Mouse (Mus musculus): ENCODE data around the gene Mtrex. TPM values are rescaled to one million over a fixed set of nuclear protein-coding genes. Genes with fewer than 3 reads are reported as not detected.

The Mtrex gene
- polyA plus RNA-seq, 1 experiment from 2014 or later = 94.7 TPM

DNA sequence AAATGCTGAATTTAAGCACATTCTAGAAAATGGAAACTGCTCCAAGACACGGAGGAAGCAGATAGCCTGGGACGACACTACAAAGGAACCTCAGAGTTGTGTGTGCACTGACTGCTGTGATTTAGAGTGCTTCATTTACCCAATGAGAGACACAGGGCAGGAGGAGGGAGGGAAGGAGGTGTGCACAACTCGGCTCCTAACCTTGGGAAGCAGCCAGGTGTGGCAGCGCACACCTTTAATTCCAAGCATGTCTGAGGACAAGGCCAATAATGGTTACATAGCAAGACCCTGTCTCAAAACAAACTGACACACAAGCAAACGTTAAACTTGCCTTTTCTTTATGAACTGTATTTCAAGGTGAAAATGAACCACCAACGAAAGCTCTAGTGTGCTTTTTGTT lies 1.9 kb downstream of the Mtrex start:
- H3K9me3 ChIP-seq (replicated peaks) = no peaks in the 10 kb centered on the region
- peaks cover 24% of the 10 kb centered on the region for H3K4me1 ChIP-seq
- DNase-seq (ENCODE audit: low spot score) = no peak
- WGBS = 88% methylated on average over 6 of the region's 6 CpGs
- H3K36me3 ChIP-seq = peaks cover 31% of the 10 kb centered on the region
- no peak overlapping the region for H3K27ac ChIP-seq (replicated peaks)
- no peaks in the 10 kb centered on the region for H3K27me3 ChIP-seq (ENCODE audit: low read depth, poor library complexity, severe bottlenecking)
- 0 out of 2 replicates have a peak overlapping the region, but pooled peaks have one; percentile 4 for H3K4me3 ChIP-seq

DNA sequence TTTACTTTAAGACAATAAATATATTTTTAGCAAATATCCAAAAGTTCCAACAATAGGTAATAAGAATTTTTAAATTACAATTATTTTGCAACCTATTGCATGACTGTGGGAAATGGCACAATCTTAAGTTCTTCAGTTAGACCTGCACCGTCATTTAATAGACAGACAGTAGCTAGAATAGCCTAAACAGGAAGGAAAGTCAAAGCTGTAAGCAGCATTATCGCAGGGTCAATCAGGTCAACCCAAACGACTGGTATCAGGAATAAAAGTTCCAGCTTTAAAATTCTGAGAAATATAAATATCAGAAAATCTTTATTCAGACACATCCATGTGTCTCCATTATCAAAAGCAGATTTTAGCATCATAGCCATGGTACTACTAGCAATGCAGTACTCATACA lies 6.3 kb downstream of the Mtrex start:
- no peak overlapping the region for H3K4me3 ChIP-seq
- peaks cover 68% of the 10 kb centered on the region for H3K36me3 ChIP-seq
- 94% methylated on average over 3 of the region's 3 CpGs for WGBS

DNA sequence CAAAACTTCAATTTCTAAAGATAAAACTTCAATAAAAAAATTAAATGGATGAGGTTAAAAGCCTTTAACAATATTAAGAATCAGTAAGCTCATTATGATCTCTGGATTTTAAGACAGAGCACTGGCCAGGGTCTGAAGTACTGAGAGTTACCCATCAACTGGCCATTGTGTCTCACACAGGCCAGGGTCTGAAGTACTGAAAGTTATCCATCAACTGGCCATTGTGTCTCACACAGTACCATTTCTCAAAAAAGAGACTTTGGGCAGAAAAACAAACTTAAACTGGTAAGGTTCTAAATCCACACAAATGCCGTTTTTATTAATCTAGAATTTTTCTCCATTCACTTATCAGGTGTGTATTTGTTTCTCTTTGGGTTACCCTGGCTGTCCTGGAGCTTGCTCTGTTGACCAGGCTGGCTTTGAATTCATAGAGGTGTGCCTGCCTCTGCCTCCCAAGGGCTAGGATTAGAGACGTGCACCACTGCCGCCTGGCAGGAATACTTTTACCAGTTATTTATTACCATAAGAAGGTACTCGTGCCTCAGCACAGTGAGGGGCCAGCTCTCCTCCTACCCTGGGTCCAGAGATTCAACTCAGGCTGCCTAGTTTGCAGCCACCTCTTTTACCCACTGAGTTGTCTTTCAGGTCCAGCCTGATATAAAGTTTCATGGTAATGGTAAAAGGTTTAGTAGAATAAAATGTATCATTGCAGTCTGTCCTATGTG lies 7.9 kb downstream of the Mtrex start:
- Histone ChIP-seq H3K27ac (replicated peaks) (no peak overlapping the region), H3K36me3 (peaks cover 75% of the 10 kb centered on the region), H3K4me3 (no peak overlapping the region), H3K27me3 (ENCODE audit: low read depth, poor library complexity, severe bottlenecking) (no peaks in the 10 kb centered on the region), H3K9me3 (replicated peaks) (no peaks in the 10 kb centered on the region), H3K4me1 (no peaks in the 10 kb centered on the region)
- WGBS = 86% methylated on average over 4 of the region's 4 CpGs
- DNase-seq (ENCODE audit: low spot score) = no peak

More for the DNA sequence above, 6.3 kb downstream of the Mtrex start:
- no peak for DNase-seq (ENCODE audit: low spot score)
- Histone ChIP-seq H3K9me3 (replicated peaks) (no peaks in the 10 kb centered on the region), H3K27ac (replicated peaks) (no peak overlapping the region), H3K4me1 (peaks cover 8% of the 10 kb centered on the region), H3K27me3 (ENCODE audit: low read depth, poor library complexity, severe bottlenecking) (no peaks in the 10 kb centered on the region)

DNA sequence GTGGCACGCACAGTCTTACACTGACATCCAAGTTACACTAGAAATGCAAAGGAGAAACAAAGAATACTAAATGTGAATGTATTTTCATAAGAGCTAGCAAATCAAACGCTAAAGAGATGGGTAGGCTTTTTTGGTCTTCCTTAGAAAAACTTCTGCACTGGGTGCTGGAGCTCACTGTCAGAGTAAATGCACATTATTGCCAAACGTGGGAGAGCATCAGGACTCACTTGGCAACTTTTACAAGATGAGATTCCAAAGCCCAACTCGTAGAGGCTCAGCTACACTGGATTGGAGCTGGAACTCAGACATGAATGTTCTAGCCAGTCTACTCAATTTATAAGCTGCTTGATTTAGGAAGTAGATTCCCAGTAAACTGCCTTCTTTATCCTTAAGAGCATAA lies 16.8 kb downstream of the Mtrex start:
- 88% methylated on average over 4 of the region's 4 CpGs for WGBS
- no peaks in the 10 kb centered on the region for H3K9me3 ChIP-seq (replicated peaks)
- H3K27me3 ChIP-seq (ENCODE audit: low read depth, poor library complexity, severe bottlenecking) = no peaks in the 10 kb centered on the region
- no peak overlapping the region for H3K4me3 ChIP-seq
- peaks cover 91% of the 10 kb centered on the region for H3K36me3 ChIP-seq
- no peaks in the 10 kb centered on the region for H3K4me1 ChIP-seq
- DNase-seq (ENCODE audit: low spot score) = no peak
- no peak overlapping the region for H3K27ac ChIP-seq (replicated peaks)

DNA sequence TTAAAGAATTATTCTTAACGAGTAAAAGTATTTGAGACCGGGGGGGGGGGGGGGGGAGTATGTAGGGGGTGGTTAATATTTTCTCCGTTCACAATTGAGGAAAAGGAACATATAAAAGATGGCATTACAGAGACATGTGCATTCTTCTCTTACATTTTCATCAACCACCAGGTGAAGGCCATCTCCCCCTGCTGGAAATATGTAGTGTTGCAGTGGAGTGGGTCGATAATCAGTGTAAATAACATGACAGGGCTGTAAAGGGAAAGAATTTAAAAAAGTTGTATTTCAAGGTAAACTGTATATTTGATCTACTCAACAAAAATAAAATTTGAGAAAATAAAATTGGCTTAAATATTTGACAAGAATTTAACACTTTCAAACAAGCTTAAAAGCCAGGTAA lies 17.5 kb downstream of the Mtrex start:
- DNase-seq (ENCODE audit: low spot score) = no peak
- peaks cover 92% of the 10 kb centered on the region for H3K36me3 ChIP-seq
- no peaks in the 10 kb centered on the region for H3K27me3 ChIP-seq (ENCODE audit: low read depth, poor library complexity, severe bottlenecking)
- WGBS = 77% methylated on average over 4 of the region's 4 CpGs
- no peaks in the 10 kb centered on the region for H3K9me3 ChIP-seq (replicated peaks)
- no peak overlapping the region for H3K27ac ChIP-seq (replicated peaks)
- no peak overlapping the region for H3K4me3 ChIP-seq
- H3K4me1 ChIP-seq = no peaks in the 10 kb centered on the region

DNA sequence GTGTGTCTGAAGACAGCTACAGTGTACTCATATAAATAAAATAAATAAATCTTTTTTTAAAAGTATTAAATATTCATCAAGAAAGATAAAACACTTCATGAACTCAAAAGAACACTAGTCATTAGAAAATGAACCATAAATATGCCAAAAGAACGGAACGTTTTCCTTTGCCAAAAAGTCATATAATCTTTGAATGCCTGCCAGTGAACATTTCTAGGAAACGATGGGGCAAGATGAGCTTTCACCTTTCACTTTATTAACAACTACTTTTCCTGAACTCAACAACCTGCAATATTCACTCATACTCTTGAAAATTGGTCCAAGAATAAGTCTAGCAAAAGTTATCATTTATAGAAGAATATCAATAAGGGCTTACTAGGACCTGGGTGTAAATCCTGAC lies 25.0 kb downstream of the Mtrex start:
- H3K9me3 ChIP-seq (replicated peaks) = no peaks in the 10 kb centered on the region
- peaks cover 98% of the 10 kb centered on the region for H3K36me3 ChIP-seq
- DNase-seq (ENCODE audit: low spot score) = no peak
- no peak overlapping the region for H3K4me3 ChIP-seq
- H3K4me1 ChIP-seq = no peaks in the 10 kb centered on the region
- H3K27ac ChIP-seq (replicated peaks) = no peak overlapping the region
- H3K27me3 ChIP-seq (ENCODE audit: low read depth, poor library complexity, severe bottlenecking) = no peaks in the 10 kb centered on the region
- 91% methylated on average over 3 of the region's 3 CpGs for WGBS

DNA sequence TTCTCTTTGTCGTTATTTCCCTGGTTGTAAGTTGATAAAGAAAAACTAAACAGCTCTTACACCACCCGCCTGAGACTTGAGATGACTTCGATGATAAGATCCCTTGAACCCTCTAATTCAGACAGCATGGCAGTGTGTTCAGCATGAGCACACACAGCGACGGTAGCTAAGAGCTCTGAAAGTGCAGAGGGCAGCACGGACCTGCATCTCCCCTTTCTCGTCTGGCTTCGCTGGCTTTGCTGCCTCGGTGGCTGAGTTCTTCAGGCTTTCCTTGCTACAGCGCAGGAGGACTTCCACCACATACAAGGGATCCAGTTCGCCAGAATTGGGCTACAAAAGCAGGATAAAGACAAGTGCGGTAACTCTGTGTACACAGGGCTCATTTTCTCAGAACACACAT lies 40.0 kb downstream of the Mtrex start:
- Histone ChIP-seq H3K27ac (replicated peaks) (no peak overlapping the region), H3K36me3 (peaks cover 100% of the 10 kb centered on the region), H3K27me3 (ENCODE audit: low read depth, poor library complexity, severe bottlenecking) (no peaks in the 10 kb centered on the region), H3K4me1 (no peaks in the 10 kb centered on the region), H3K9me3 (replicated peaks) (no peaks in the 10 kb centered on the region), H3K4me3 (no peak overlapping the region)
- no peak for DNase-seq (ENCODE audit: low spot score)
- WGBS = 93% methylated on average over 12 of the region's 12 CpGs

DNA sequence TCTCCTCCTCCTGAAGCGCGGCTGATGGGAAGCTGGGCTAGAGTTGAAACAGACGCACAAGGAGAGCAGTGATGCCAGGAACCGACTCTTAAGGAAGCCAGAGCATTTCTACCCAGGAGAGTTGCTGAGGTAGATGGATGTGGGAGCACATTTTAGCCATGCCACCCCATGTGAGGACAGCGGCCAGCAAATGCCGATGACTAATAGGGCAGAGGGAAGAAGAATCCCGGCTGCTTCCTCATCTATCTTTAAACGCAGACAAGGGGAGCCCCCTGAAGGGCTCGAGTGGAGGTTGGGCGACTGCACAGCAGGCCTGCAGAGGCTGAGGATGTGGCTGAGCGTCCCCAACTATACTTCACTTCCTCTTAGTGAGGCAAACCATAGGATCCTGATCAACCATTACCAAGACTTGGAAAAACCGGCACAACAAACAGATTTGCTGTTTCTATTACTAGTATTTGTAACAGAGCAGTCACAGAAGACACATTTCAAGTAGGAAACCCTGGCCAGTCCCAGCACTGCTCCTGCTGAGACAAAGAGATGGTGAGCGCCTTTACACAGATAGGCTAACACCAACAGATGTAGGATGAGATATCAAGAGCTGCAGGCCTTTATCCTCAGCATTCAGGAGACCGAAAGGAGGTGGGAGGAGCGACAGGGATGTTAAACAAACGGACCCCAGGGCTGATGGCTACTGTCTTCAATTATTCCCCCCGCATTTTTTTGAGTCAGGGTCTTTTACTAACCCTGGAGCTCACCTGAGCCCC lies 55.5 kb downstream of the Mtrex start:
- Histone ChIP-seq H3K27ac (replicated peaks) (no peak overlapping the region), H3K9me3 (replicated peaks) (no peaks in the 10 kb centered on the region), H3K4me1 (no peaks in the 10 kb centered on the region), H3K27me3 (ENCODE audit: low read depth, poor library complexity, severe bottlenecking) (no peaks in the 10 kb centered on the region), H3K36me3 (peaks cover 99% of the 10 kb centered on the region), H3K4me3 (no peak overlapping the region)
- no peak for DNase-seq (ENCODE audit: low spot score)
- WGBS = 84% methylated on average over 17 of the region's 17 CpGs

DNA sequence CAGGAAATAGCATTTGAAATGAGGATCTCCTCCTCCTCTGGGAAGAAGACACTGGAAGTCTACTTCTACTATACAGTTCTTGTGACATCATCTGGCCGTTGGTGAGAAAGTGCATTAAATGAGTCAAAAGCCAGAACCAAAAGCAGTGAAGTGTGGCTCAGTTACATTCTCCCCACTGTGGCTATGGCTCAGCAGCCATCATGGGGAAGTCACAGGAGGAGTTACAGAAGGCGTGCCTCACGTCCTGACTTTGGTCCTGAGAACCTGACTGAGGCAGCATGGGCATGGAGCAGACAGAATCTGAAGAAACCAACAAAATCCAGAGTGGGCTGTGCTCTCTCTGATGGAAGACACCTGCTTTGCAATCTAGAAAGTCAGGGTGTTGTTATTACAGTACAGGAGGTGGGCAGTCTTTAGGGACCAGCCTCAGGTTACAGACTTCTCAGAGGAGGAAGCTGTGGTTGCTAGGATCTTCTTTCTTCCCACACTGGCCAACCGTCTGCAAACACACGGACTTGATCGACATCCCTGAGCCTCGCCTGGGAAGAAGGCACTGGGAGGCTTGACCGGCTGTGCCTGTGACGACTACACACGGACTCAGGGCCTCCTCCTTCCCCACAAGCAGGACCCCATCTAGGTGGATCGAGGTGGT lies 57.0 kb downstream of the Mtrex start:
- WGBS = 93% methylated on average over 11 of the region's 11 CpGs
- peaks cover 100% of the 10 kb centered on the region for H3K36me3 ChIP-seq
- DNase-seq (ENCODE audit: low spot score) = no peak
- no peaks in the 10 kb centered on the region for H3K27me3 ChIP-seq (ENCODE audit: low read depth, poor library complexity, severe bottlenecking)
- H3K27ac ChIP-seq (replicated peaks) = no peak overlapping the region
- no peak overlapping the region for H3K4me3 ChIP-seq
- H3K9me3 ChIP-seq (replicated peaks) = no peaks in the 10 kb centered on the region
- H3K4me1 ChIP-seq = no peaks in the 10 kb centered on the region

DNA sequence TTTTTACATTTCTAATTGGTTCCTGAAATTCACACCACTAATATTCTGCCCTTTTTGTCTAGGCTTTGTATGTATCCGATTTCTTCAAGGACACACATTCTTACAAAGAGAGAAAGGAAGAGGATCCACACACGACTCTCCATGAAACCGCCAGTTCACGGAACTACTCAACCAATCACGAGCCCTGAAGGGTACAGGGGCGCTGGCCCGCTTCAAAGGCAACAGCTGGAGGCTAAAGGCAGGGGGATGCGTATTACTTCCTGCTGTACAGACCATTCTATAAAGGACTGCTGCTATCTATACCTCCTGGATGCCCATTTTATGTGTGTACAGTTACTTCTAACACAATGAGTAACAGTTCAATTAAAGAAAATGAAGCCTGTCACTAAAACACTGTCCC lies 59.8 kb downstream of the Mtrex start:
- 95% methylated on average over 8 of the region's 8 CpGs for WGBS
- peaks cover 95% of the 10 kb centered on the region for H3K36me3 ChIP-seq
- no peaks in the 10 kb centered on the region for H3K9me3 ChIP-seq (replicated peaks)
- H3K27ac ChIP-seq (replicated peaks) = no peak overlapping the region
- no peak overlapping the region for H3K4me3 ChIP-seq
- H3K27me3 ChIP-seq (ENCODE audit: low read depth, poor library complexity, severe bottlenecking) = no peaks in the 10 kb centered on the region
- no peak for DNase-seq (ENCODE audit: low spot score)
- no peaks in the 10 kb centered on the region for H3K4me1 ChIP-seq

DNA sequence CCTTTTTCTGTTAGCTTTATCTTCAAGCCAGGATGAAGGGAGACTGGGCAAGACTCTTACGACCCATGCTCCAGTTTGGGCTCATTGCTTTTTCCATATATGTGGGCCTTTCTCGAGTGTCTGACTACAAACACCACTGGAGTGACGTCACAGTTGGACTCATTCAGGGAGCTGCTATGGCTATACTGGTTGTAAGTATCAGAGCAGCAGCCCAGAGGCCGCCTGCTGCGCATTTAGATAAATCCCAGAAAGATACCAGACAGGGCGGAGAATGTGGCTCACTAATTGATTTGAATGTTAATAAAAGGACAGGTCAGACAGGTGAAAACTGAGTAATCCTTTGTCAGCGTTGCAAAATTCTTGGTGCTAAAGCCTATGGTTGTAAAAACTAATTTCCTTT lies 60.4 kb downstream of the Mtrex start:
- Histone ChIP-seq H3K4me1 (no peaks in the 10 kb centered on the region), H3K9me3 (replicated peaks) (no peaks in the 10 kb centered on the region), H3K36me3 (peaks cover 89% of the 10 kb centered on the region), H3K27me3 (ENCODE audit: low read depth, poor library complexity, severe bottlenecking) (no peaks in the 10 kb centered on the region), H3K27ac (replicated peaks) (no peak overlapping the region), H3K4me3 (no peak overlapping the region)
- WGBS = 91% methylated on average over 7 of the region's 7 CpGs
- no peak for DNase-seq (ENCODE audit: low spot score)

DNA sequence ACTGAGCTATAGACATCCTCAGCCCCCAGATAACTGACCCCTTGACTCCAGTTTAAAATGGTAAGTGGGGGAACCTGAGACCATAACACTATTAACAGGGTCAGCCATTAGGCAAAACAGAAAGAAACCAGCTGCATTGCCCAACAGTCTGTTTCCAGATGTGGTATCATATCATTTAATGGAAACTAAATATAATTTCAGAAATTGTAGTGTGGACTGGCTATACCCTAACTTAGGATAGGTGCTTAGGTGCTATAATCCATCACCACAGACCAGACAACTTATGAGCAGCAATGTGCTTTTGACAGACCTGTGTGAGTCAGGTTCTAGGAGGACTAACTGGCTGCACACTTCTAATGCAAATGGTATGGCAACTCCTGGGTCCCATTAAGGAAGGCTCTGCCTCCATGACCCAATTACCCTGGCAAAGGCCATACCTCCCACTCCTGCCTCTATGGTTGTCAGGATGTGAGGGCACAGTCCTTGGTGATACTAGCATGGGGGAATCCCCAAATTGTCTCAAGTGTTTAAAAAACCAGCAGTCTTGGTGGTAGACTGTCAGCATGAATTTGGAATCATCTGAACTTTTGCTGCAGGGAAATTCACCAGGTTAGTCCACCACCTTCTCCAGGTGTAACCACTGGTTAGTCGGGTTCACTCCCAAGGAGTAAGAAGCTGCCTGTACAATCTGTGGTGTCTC lies 64.1 kb downstream of the Mtrex start:
- peaks cover 68% of the 10 kb centered on the region for H3K36me3 ChIP-seq

More for the DNA sequence above, 64.1 kb downstream of the Mtrex start:
- Histone ChIP-seq H3K9me3 (replicated peaks) (no peaks in the 10 kb centered on the region), H3K4me3 (no peak overlapping the region), H3K4me1 (no peaks in the 10 kb centered on the region), H3K27me3 (ENCODE audit: low read depth, poor library complexity, severe bottlenecking) (no peaks in the 10 kb centered on the region), H3K27ac (replicated peaks) (no peak overlapping the region)
- no peak for DNase-seq (ENCODE audit: low spot score)
- 88% methylated on average over 1 of the region's 1 CpGs for WGBS

Data from midbrain, embryonic 10.5 days (tissue).